Mouse (Mus musculus) ES-Bruce4 (cell line): ENCODE results near the gene Ube2v1. TPM values are rescaled to one million over a fixed set of nuclear protein-coding genes. Genes with fewer than 3 reads are reported as not detected.

Experiments
- H3K27ac ChIP-seq: 2 replicates; pipeline ENCODE4 v1.5.1; 2012; ENCODE audit warnings: low read length, inconsistent platforms; ENCODE audit not compliant: insufficient read depth
- H3K27me3 ChIP-seq: 2 replicates; pipeline ENCODE4 v1.6.1; 2012; ENCODE audit warnings: mild to moderate bottlenecking, low read length, inconsistent platforms; ENCODE audit not compliant: control insufficient read depth, poor library complexity, insufficient read depth, severe bottlenecking
- H3K36me3 ChIP-seq: 2 replicates; pipeline ENCODE4 v1.6.1; 2012; ENCODE audit warnings: inconsistent platforms, mild to moderate bottlenecking, low read length, moderate library complexity; ENCODE audit not compliant: control insufficient read depth, poor library complexity, insufficient read depth, severe bottlenecking
- H3K4me1 ChIP-seq: one replicate; pipeline ENCODE4 v1.8.1; 2011; ENCODE audit warnings: low read length; ENCODE audit not compliant: control insufficient read depth, insufficient read depth
- H3K4me3 ChIP-seq: 2 replicates; pipeline ENCODE4 v1.5.1; 2011; ENCODE audit warnings: low read depth, mild to moderate bottlenecking, low read length
- H3K9ac ChIP-seq: 2 replicates; pipeline ENCODE4 v1.6.1; 2012; ENCODE audit warnings: low read depth, mild to moderate bottlenecking, inconsistent platforms; ENCODE audit not compliant: poor library complexity, severe bottlenecking
- H3K9me3 ChIP-seq: replicated peaks from 2 replicates; pipeline ENCODE4 v1.6.1; 2012; ENCODE audit warnings: mild to moderate bottlenecking, low read length, inconsistent platforms; ENCODE audit not compliant: control insufficient read depth, poor library complexity, insufficient read depth, severe bottlenecking
- CTCF ChIP-seq: IDR thresholded peaks from one replicate; pipeline ENCODE4 v1.8.1; 2011; ENCODE audit warnings: low read depth, low read length
- EP300 ChIP-seq: IDR thresholded peaks from 2 replicates; pipeline ENCODE4 v1.6.1; 2011; ENCODE audit warnings: low read depth, low read length; ENCODE audit not compliant: insufficient read depth
- POLR2A ChIP-seq: IDR thresholded peaks from one replicate; pipeline ENCODE4 v1.8.1; 2011; ENCODE audit warnings: low read length; ENCODE audit not compliant: insufficient read depth
- polyA plus RNA-seq: library from polyadenylated mRNA; stranded (reverse); fragments of >200 nt; gene quantifications from 2 replicates; pipeline ENCODE4 v1.2.4, GENCODE M21; 2011; ENCODE audit warnings: low read depth; ENCODE audit not compliant: missing spikeins, insufficient read depth, insufficient read length

The Ube2v1 gene
- polyA plus RNA-seq, 1 experiment = 189 TPM

- Histone ChIP-seq H3K27ac (no peak overlapping the region), H3K27me3 (no peaks in the 10 kb centered on the region), H3K4me3 (no peak overlapping the region), H3K36me3 (peaks cover 2% of the 10 kb centered on the region; the same call in 1 of the 2 replicates), H3K9me3 (no peaks in the 10 kb centered on the region), H3K4me1 (peaks cover 2% of the 10 kb centered on the region), H3K9ac (no peak overlapping the region)
- TF ChIP-seq CTCF = peak; percentile 39
- TF ChIP-seq EP300 = no peak
- TF ChIP-seq POLR2A = no peak
Observed at GRCm38 (mm10) chr2:167611287-167611686, 20.6 kb downstream of the Ube2v1 start.

- Histone ChIP-seq H3K4me3 (no peak overlapping the region), H3K9ac (no peak overlapping the region), H3K27me3 (no peaks in the 10 kb centered on the region), H3K36me3 (no peaks in the 10 kb centered on the region), H3K27ac (no peak overlapping the region), H3K4me1 (peaks cover 2% of the 10 kb centered on the region), H3K9me3 (no peaks in the 10 kb centered on the region)
- no peak for TF ChIP-seq POLR2A
- no peak for TF ChIP-seq EP300
- TF ChIP-seq CTCF = no peak
Observed at GRCm38 (mm10) chr2:167606745-167607123, 25.2 kb downstream of the Ube2v1 start.

- Histone ChIP-seq H3K4me1 (peaks cover 2% of the 10 kb centered on the region), H3K27ac (no peak overlapping the region), H3K9ac (no peak overlapping the region), H3K36me3 (no peaks in the 10 kb centered on the region), H3K4me3 (no peak overlapping the region), H3K9me3 (no peaks in the 10 kb centered on the region), H3K27me3 (no peaks in the 10 kb centered on the region)
- TF ChIP-seq POLR2A (no peak), CTCF (no peak), EP300 (no peak)
Observed at GRCm38 (mm10) chr2:167605817-167606744, 25.8 kb downstream of the Ube2v1 start.

- H3K9me3 ChIP-seq = no peaks in the 10 kb centered on the region
- no peak overlapping the region for H3K9ac ChIP-seq
- H3K4me1 ChIP-seq = no peaks in the 10 kb centered on the region
- TF ChIP-seq EP300 = 0 out of 2 replicates have a peak, but pooled peaks have one; percentile 27
- TF ChIP-seq POLR2A = no peak
- peak; percentile 99 for TF ChIP-seq CTCF
- H3K27me3 ChIP-seq = no peaks in the 10 kb centered on the region
- no peak overlapping the region for H3K4me3 ChIP-seq
- H3K36me3 ChIP-seq = no peaks in the 10 kb centered on the region
- no peak overlapping the region for H3K27ac ChIP-seq
Observed at GRCm38 (mm10) chr2:167605178-167605794, 26.6 kb downstream of the Ube2v1 start.

GRCm38 (mm10) chr2:167602978-167603377 is 28.9 kb downstream of the Ube2v1 start:
- Histone ChIP-seq H3K27ac (no peak overlapping the region), H3K9me3 (no peaks in the 10 kb centered on the region), H3K27me3 (no peaks in the 10 kb centered on the region), H3K4me1 (no peaks in the 10 kb centered on the region), H3K36me3 (no peaks in the 10 kb centered on the region), H3K9ac (no peak overlapping the region), H3K4me3 (no peak overlapping the region)
- TF ChIP-seq POLR2A (no peak), CTCF (peak; percentile 57)

GRCm38 (mm10) chr2:167602364-167602763 is 29.5 kb downstream of the Ube2v1 start:
- no peak for TF ChIP-seq EP300
- TF ChIP-seq CTCF = no peak
- TF ChIP-seq POLR2A = no peak
- no peaks in the 10 kb centered on the region for H3K4me1 ChIP-seq
- H3K36me3 ChIP-seq = no peaks in the 10 kb centered on the region
- no peak overlapping the region for H3K4me3 ChIP-seq
- no peaks in the 10 kb centered on the region for H3K9me3 ChIP-seq
- no peak overlapping the region for H3K9ac ChIP-seq
- no peak overlapping the region for H3K27ac ChIP-seq
- no peaks in the 10 kb centered on the region for H3K27me3 ChIP-seq
